Mouse (Mus musculus): ENCODE measurements around the gene Tbxa2r. TPM values are rescaled to one million over a fixed set of nuclear protein-coding genes. Genes with fewer than 3 reads are reported as not detected.

Gene Tbxa2r
- polyA plus RNA-seq, 1 experiment from 2014 or later, result 19.6 TPM

DNA sequence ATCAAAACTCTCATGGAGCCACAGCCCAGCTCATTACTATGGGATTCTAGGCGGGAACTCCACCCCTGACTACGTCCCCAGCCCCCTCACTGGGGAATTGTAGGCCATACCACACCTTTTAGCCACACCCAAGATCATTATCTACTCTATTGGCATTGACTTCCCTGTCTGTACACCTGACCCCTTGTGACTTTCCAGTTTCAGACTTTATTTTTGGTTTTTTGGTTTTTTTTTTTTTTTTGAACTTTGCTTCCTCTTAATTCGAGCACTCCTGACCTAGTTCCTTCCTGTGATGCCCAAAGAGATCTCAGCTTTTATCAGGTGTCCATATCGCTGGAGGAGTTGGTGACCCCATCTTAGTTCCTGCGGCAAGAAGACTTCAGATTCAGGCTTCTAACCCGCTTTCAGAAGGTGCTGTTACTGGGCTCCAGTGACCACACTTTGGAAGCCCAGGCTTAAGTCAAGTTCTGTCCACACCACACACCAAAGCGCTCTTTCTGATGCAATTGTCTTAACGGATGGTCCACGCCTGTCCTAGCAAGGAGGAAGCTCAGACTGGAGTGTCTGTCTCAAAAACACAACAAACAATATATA is 36.9 kb upstream of the Tbxa2r start, which contains the start of gene Tjp3:
Gene Tjp3, minus strand, starts transcription at position 71 of the 594 bp plus-strand sequence.
- H3K4me3 ChIP-seq (ENCODE audit: low read depth, low read length), result peak within 1 kb of the TSS; percentile 25
- WGBS, result 62% methylated on average over 9 of the region's 9 CpGs
- 0 out of 2 replicates have a peak within 1 kb of the TSS, but pooled peaks have one; percentile 29 for H3K9ac ChIP-seq (replicated peaks; ENCODE audit: low read depth)
- peaks cover 25% of the 10 kb centered on the region; the same call in 1 of the 2 replicates for H3K4me1 ChIP-seq (ENCODE audit: insufficient read depth, low read depth, low read length)
- ATAC-seq (no peak), DNase-seq (ENCODE audit: low spot score) (peak; percentile 43)
- H3K9me3 ChIP-seq (ENCODE audit: low read length), result no peaks in the 10 kb centered on the region
- H3K27ac ChIP-seq (ENCODE audit: low read length), result peak within 1 kb of the TSS; percentile 69
- no peaks in the 10 kb centered on the region for H3K27me3 ChIP-seq (replicated peaks; ENCODE audit: insufficient read depth, low read length)
- H3K4me2 ChIP-seq (replicated peaks; ENCODE audit: low read depth, low read length), result peak within 1 kb of the TSS; percentile 54
- no peaks in the 10 kb centered on the region for H3K36me3 ChIP-seq (ENCODE audit: insufficient read depth, low read length)
- TF ChIP-seq EP300 (IDR thresholded peaks at IDR 0.05) (no peak), CTCF (IDR thresholded peaks at IDR 0.05) (0 out of 2 replicates have a peak, but pooled peaks have one; percentile 1)

DNA sequence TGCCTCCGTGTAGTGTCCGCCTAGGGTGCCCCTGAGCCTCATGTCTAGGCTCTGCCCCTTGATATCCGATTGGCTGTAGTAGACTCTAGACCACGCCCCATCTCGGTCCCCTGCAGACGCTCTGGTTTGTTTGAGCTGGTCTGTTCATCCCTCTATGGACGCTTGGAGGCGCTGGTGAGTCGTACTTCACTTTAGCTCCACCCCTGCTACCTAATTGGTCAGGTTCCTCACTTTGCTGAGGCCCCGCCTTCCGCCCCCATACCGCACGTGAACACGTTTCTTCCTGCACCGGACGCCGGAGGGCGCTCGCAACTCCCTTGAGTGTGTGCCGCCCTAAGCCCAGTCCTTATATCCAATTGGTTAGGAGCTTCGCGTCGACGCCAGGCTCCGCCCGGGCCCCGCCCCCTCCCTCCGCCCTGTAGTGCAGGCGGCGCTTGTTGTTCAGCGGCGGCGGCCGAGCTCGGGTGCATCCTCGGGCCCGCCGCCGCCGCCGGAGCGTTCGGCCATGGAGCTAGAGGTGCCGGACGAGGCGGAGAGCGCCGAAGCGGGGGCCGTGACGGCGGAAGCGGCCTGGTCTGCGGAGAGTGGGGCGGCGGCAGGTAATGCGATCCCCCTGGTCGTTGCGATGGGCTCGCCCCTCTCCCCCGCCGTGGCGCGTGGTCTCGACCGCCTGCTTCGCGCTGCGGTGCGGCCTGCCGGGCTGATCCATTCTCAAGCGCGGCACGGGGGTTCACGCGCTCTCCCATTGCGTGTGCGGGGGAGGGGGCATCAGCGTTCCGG is 35.8 kb upstream of the Tbxa2r start, which contains the start of gene Pip5k1c:
Gene Pip5k1c, plus strand, starts transcription at position 410 of the 780 bp plus-strand sequence.
- ATAC-seq, result peak; percentile 94
- no peaks in the 10 kb centered on the region for H3K9me3 ChIP-seq (ENCODE audit: low read length)
- peak within 1 kb of the TSS; percentile 92 for H3K4me2 ChIP-seq (replicated peaks; ENCODE audit: low read depth, low read length)
- no peaks in the 10 kb centered on the region for H3K36me3 ChIP-seq (ENCODE audit: insufficient read depth, low read length)
- H3K4me3 ChIP-seq (ENCODE audit: low read depth, low read length), result peak within 1 kb of the TSS; percentile 84
- TF ChIP-seq CTCF (IDR thresholded peaks at IDR 0.05) (peak; percentile 90), EP300 (IDR thresholded peaks at IDR 0.05) (no peak)
- 2% methylated on average over 79 of the region's 80 CpGs for WGBS
- peaks cover 28% of the 10 kb centered on the region; the same call in 1 of the 2 replicates for H3K4me1 ChIP-seq (ENCODE audit: insufficient read depth, low read depth, low read length)
- DNase-seq (ENCODE audit: low spot score), result peak; percentile 100
- no peaks in the 10 kb centered on the region for H3K27me3 ChIP-seq (replicated peaks; ENCODE audit: insufficient read depth, low read length)
- H3K9ac ChIP-seq (replicated peaks; ENCODE audit: low read depth), result peak within 1 kb of the TSS; percentile 63
- H3K27ac ChIP-seq (ENCODE audit: low read length), result peak within 1 kb of the TSS; percentile 94

DNA sequence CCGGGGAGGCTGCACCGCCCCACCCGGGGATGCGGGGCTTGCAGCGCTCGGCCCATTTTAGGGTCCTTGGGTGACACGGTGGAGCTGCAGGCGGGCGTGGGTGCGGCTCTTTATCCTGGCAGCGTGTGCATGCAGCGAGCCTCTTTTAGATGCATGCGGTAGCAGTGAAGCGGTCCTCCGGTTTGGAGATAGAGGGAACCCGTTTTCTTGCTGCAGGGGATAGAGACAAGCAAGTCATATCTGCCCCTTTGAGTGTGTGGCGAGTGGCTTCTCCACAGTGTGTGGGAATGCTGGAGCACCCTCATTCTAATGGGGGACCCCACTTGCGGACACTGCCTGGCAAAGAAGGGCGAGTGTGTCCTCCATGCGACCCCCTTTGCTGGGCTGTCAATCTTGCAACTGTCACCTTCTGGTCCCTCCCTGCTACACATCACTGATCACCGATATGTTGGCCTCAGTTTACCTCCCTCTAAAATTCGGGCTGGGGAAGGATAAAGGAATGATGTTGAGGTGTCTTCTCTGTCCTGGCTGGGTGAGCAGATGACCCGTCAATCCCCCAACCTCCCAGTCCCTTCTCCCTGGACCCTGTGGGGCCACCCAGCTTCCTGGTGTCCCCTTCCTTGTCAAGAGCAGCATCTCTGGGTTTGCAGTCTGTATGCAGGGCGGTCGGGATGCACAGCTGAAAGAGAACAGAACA is 35.0 kb upstream of the Tbxa2r start:
- DNase-seq (ENCODE audit: low spot score), result no peak
- Histone ChIP-seq H3K9me3 (ENCODE audit: low read length) (no peaks in the 10 kb centered on the region), H3K9ac (replicated peaks; ENCODE audit: low read depth) (peak overlapping the region; percentile 63), H3K27ac (ENCODE audit: low read length) (peak overlapping the region; percentile 94), H3K4me1 (ENCODE audit: insufficient read depth, low read depth, low read length) (peaks cover 28% of the 10 kb centered on the region; the same call in 1 of the 2 replicates), H3K36me3 (ENCODE audit: insufficient read depth, low read length) (no peaks in the 10 kb centered on the region), H3K4me2 (replicated peaks; ENCODE audit: low read depth, low read length) (peak overlapping the region; percentile 92), H3K4me3 (ENCODE audit: low read depth, low read length) (peak overlapping the region; percentile 84), H3K27me3 (replicated peaks; ENCODE audit: insufficient read depth, low read length) (no peaks in the 10 kb centered on the region)
- TF ChIP-seq EP300 (IDR thresholded peaks at IDR 0.05) (no peak), CTCF (IDR thresholded peaks at IDR 0.05) (no peak)
- ATAC-seq, result no peak
- WGBS, result 2% methylated on average over 25 of the region's 25 CpGs

DNA sequence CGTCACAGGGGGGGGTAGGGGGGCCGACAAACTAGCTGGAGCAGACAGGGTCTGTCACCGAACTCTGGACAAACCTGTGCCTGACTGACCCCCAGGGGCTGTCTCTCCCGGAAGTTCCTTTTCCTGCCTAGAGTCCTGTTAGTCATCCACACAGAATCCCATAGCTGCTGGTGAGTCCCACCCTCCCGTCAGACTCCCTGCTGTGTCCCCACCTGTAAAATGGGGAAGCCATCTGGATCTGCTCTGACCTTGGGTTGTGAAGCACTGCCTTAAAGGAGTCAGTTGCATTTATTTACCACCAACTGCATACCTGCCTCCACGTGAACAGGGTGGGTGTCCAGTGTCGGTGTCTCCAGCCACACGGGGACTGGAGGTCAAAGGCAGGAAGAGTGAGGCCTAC is 34.1 kb upstream of the Tbxa2r start:
- 35% methylated on average over 8 of the region's 8 CpGs for WGBS
- H3K27me3 ChIP-seq (replicated peaks; ENCODE audit: insufficient read depth, low read length), result no peaks in the 10 kb centered on the region
- H3K36me3 ChIP-seq (ENCODE audit: insufficient read depth, low read length), result no peaks in the 10 kb centered on the region
- H3K9me3 ChIP-seq (ENCODE audit: low read length), result no peaks in the 10 kb centered on the region
- ATAC-seq (no peak), DNase-seq (ENCODE audit: low spot score) (no peak)
- peak overlapping the region; percentile 92 for H3K4me2 ChIP-seq (replicated peaks; ENCODE audit: low read depth, low read length)
- H3K4me3 ChIP-seq (ENCODE audit: low read depth, low read length), result peak overlapping the region; percentile 1; the same call in 1 of the 2 replicates
- 0 out of 2 replicates have a peak overlapping the region, but pooled peaks have one; percentile 20 for H3K27ac ChIP-seq (ENCODE audit: low read length)
- TF ChIP-seq EP300 (IDR thresholded peaks at IDR 0.05) (no peak), CTCF (IDR thresholded peaks at IDR 0.05) (no peak)
- H3K9ac ChIP-seq (replicated peaks; ENCODE audit: low read depth), result peak overlapping the region; percentile 63; the same call in 1 of the 2 replicates
- H3K4me1 ChIP-seq (ENCODE audit: insufficient read depth, low read depth, low read length), result peaks cover 24% of the 10 kb centered on the region; the same call in 1 of the 2 replicates

DNA sequence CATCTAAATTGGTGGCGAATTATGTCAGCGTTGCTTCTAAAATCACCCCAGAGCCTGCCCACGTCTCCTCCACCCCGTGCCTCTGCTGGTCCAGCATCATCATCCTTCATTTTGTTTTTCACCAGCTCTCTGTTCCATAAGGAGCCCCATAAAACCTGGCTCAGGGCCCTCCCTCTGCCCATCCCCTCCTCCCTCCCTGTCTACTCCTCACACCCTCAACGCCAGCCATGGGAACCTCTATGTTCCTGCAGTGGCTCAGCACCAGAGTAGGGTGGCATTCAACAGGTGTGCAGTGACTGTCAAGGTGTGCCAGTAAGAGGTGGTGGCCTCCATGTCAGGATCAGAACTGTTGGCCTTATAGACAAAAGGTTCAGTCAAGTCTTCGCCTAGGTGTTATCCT is 33.3 kb upstream of the Tbxa2r start:
- DNase-seq (ENCODE audit: low spot score), result no peak
- no peaks in the 10 kb centered on the region for H3K9me3 ChIP-seq (ENCODE audit: low read length)
- H3K27ac ChIP-seq (ENCODE audit: low read length), result no peak overlapping the region
- H3K27me3 ChIP-seq (replicated peaks; ENCODE audit: insufficient read depth, low read length), result no peaks in the 10 kb centered on the region
- no peak overlapping the region for H3K9ac ChIP-seq (replicated peaks; ENCODE audit: low read depth)
- H3K36me3 ChIP-seq (ENCODE audit: insufficient read depth, low read length), result no peaks in the 10 kb centered on the region
- no peak overlapping the region for H3K4me2 ChIP-seq (replicated peaks; ENCODE audit: low read depth, low read length)
- 93% methylated on average over 6 of the region's 6 CpGs for WGBS
- H3K4me1 ChIP-seq (ENCODE audit: insufficient read depth, low read depth, low read length), result peaks cover 27% of the 10 kb centered on the region; the same call in 1 of the 2 replicates
- ATAC-seq, result no peak
- TF ChIP-seq CTCF (IDR thresholded peaks at IDR 0.05), result no peak
- TF ChIP-seq EP300 (IDR thresholded peaks at IDR 0.05), result no peak
- no peak overlapping the region for H3K4me3 ChIP-seq (ENCODE audit: low read depth, low read length)
